Mouse (Mus musculus): ENCODE measurements around the gene Atp6v1b1. TPM values are rescaled to one million over a fixed set of nuclear protein-coding genes. Genes with fewer than 3 reads are reported as not detected.
A peak's percentile ranks its signal among the peaks of the same experiment; 100 is the strongest.

The Atp6v1b1 gene
- not detected for total RNA-seq (2021)

GRCm38 (mm10) chr6:83742761-83743160, at the start of gene Atp6v1b1:
Gene Atp6v1b1, plus strand, starts transcription at chr6:83742990.
- no peak for DNase-seq
- intact Hi-C loops (cut with DNase I), result no loop called here

DNA sequence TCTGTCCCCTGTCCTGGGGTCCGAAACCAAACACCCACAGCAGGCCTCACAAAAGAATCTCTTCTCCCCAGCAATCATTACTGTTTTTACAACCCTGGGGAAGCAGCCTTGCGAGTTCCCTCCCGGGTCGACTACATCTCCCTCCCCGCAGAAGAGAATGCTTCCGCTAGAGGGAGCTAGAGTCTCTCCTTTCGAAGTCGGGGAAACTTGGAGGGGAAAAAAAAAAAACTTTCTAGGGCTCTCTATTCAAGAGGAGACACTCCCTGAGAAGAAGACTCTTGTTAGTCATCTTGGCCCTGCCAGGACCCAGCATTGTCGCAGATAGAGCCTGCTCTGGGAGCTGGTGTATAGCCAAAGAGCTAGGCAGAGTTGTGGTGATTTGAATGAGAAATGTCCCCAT, 49.0 kb upstream of the Atp6v1b1 start:
- peak; percentile 56 to 80 for DNase-seq
- intact Hi-C loops (cut with DNase I), result loop anchor here (1.0 kb wide), 1 partner anchor 37 kb away; no protein-coding TSS in a partner anchor

DNA sequence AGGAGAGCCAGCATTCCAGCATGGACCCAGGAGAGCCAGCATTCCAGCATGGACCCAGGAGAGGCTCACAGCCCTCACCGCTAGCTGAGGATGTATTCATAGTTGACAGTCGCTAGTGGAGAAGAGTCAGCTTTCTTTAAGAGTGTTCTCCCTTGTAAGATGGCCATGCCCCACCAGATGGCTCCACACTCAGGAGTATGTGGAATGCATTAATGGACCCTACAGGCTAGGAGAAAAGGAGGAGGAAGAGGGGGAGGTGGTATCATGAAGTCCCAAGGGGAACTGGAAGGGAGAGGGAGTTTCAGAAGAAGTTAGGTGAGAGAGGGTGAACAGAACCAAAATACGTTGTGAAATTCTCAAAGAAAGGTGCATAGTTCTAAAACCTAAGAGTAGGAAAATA, 47.1 kb upstream of the Atp6v1b1 start:
- intact Hi-C loops (cut with DNase I), result no loop called here
- DNase-seq, result no peak

DNA sequence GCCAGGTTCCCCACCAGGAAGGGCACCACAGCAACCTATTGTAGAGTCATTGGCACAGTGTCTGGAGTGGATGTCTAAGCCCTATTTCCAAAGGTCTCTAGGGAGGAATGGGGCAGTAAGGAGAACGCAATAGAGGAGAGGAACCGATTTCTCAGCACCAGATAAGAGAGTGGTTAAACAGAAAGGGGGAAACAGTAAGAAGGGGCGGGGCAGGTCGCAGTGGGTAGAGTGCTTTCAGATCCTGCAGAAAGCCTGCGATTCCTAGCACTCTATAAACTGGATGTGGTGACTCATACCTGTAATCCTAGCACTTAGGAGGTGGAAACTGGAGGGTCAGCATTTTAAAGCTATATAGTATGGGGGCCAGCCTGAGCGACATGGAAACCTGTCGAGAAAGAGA, 46.1 kb upstream of the Atp6v1b1 start:
- no peak for DNase-seq
- intact Hi-C loops (cut with DNase I), result no loop called here

GRCm38 (mm10) chr6:83697932-83698331, 44.9 kb upstream of the Atp6v1b1 start:
- DNase-seq, result no peak
- intact Hi-C loops (cut with DNase I), result no loop called here

DNA sequence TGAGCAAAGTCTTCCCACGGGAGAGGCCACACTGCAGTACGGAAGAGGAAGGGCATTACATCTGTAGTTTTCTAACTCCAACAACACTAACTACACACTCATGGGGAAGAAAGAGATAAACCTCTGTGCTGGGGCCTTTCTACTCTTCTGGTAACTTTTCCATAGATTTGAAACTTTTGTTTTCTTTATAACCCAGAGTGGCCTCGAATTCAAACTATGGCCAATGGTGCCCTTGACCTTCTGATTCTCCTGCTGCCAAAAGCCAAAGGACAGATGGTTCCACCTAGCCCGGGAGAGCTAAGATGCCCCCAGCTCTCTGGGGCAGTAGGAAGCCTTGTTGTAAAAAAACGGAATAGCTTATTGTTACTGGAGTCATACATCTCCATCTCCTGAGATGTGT, 42.8 kb upstream of the Atp6v1b1 start:
- DNase-seq, result no peak
- intact Hi-C loops (cut with DNase I), result no loop called here

GRCm38 (mm10) chr6:83701001-83701400, 41.8 kb upstream of the Atp6v1b1 start:
- DNase-seq, result no peak
- intact Hi-C loops (cut with DNase I), result no loop called here

DNA sequence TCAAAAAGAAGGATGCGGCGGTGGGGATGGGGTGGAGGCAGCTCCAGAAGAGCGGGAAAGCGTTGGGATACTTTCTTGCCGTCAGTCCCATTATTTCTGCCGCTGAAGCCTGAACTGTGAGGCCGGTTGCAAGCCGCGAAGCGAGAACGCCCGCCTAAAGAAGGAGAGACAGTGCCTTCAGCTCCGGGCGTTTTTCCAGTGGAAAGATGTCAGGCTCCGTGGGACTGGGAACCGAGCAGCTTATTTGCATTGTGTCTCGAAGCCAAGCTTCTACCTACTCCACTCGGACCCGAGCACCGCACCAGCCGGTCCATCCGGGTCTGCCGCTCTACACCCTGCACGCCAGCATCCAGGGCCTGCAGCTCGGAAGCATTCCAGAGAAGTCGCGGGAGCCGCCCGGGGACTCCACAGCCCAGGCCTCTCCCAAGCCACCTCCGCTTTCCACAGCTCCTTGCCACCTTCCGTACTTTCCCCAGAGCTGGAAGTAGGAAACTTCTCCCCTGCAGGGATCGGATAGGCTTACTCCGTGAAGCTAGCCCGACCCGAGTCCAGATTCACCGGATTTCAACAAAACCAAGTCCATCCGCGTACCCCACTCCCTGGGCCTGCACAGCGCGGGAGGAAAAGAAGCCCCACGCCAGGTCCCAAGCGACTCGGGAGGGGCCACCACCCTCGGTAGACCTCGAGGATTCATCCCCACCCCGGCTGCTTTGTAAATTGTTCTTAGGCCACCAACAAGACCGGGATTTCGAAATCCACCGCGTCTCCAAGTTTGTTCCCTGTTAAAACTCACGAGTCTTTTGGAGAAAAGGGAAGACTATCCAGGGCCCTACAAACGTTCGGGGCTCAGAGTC, 40.4 kb upstream of the Atp6v1b1 start:
- intact Hi-C loops (cut with DNase I), result no loop called here

GRCm38 (mm10) chr6:83703000-83703721, 39.6 kb upstream of the Atp6v1b1 start:
- intact Hi-C loops (cut with DNase I), result no loop called here
- no peak for DNase-seq

More for the DNA sequence above, 40.4 kb upstream of the Atp6v1b1 start:
- DNase-seq, result peak in 1 of 2 experiments; percentile 27

- intact Hi-C loops (cut with DNase I), result no loop called here
- no peak for DNase-seq
These were observed 39.1 kb upstream of the Atp6v1b1 start for GRCm38 (mm10) chr6:83703722-83704078.

DNA sequence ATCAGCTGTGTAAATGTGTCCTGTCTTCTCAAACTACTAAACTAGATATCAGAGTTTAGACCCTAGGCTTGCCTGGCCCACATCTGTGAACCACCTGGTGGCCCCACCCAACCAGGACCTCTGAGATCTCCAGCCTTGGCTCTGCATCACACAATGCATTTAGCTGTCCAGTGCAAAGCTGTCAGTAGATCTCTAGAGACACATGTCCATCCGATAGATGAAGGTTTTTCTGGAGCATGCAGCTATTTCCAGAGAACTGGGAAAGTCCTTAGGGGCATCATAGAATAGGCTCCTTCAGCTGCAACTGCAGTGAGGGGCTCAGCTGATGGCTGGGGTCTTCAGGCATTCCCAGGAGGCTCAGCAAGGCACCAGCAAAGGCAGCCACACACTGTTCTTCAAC, 38.5 kb upstream of the Atp6v1b1 start:
- DNase-seq, result no peak
- intact Hi-C loops (cut with DNase I), result no loop called here

- intact Hi-C loops (cut with DNase I), result no loop called here
- DNase-seq, result no peak
These were observed 38.1 kb upstream of the Atp6v1b1 start for GRCm38 (mm10) chr6:83704701-83705100.

GRCm38 (mm10) chr6:83707738-83708510, 34.9 kb upstream of the Atp6v1b1 start:
- intact Hi-C loops (cut with DNase I), result no loop called here
- DNase-seq, result no peak

DNA sequence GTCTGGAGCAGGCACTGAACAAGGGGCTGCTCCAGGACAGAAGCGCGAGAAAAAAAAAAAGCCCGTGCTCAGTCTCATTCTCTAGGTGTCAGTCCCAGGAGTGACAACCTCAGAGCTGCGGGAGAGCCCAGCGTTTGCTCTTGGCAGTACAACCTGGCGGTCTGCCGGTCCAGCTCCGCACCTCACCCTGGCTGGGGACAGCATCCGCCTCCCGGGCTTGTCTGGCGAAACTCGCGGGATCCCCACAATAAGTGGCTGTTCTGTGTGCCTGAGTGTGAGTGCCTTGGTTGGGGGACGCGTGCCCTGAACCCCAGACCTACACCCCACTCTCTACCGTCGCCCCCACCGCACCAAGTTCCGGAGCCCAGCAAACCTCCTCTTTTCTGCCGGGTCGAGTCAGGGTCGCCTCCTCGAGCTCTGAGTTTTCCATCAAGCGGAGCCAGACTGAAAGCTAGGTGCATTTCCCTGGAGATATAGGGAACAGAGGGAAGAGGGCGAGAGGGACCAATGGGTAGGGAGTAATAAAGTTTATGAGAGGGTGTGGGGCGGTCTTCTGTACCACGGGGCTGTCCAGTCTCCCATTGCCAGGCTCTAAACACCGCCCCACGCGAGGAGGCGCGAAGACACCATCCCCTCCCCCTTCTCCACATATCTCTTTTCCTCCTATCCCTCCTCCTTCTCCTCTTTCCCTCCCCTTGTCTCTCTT, 32.3 kb upstream of the Atp6v1b1 start:
- intact Hi-C loops (cut with DNase I), result no loop called here
- no peak for DNase-seq

GRCm38 (mm10) chr6:83711067-83711675, 31.6 kb upstream of the Atp6v1b1 start, which contains the start of gene Vax2:
Gene Vax2, plus strand, starts transcription at chr6:83711264.
- intact Hi-C loops (cut with DNase I), result no loop called here
- peak; percentile 57 to 66 for DNase-seq

GRCm38 (mm10) chr6:83711725-83712475, 30.9 kb upstream of the Atp6v1b1 start:
- DNase-seq, result no peak
- intact Hi-C loops (cut with DNase I), result no loop called here

GRCm38 (mm10) chr6:83713271-83714136, 29.3 kb upstream of the Atp6v1b1 start:
- no peak for DNase-seq
- intact Hi-C loops (cut with DNase I), result no loop called here

All from heart, postnatal 10 days (tissue).